Mouse (Mus musculus) heart, postnatal 25 days (tissue): ENCODE measurements at regions not wholly inside any gene's neighbourhood (a gene's known extent, or its start where the extent isn't known, plus 50 kb on each side); places are given as distances from the start of the nearest gene placed in this dataset.

Experiments
- DNase-seq: peaks from one replicate; pipeline ENCODE4 v3.0.0; 2022; ENCODE audit warnings: low spot score
- intact Hi-C: fragments of 180-260 bp; cut with DNase I; formaldehyde crosslinking; loops from one replicate; pipeline ENCODE4 v1.15.1; 2025

GRCm38 (mm10) chr10:66896698-66897622, 199.0 kb upstream of the Jmjd1c start:
- DNase-seq = no peak
- intact Hi-C loops = loop anchor here (5.0 kb wide), 1 partner anchor 40 kb away; no protein-coding TSS in a partner anchor

- DNase-seq = no peak
- intact Hi-C loops = loop anchor here (5.0 to 10.0 kb wide), 2 partner anchors 42 to 955 kb away; no protein-coding TSS in a partner anchor
Observed at GRCm38 (mm10) chr10:66899724-66900123, 196.2 kb upstream of the Jmjd1c start.

GRCm38 (mm10) chr10:66900781-66901180, 195.1 kb upstream of the Jmjd1c start:
- intact Hi-C loops = loop anchor here (10.0 kb wide), 1 partner anchor 954 kb away; no protein-coding TSS in a partner anchor
- DNase-seq = no peak

- no peak for DNase-seq
- intact Hi-C loops = loop anchor here (10.0 kb wide), 1 partner anchor 953 kb away; no protein-coding TSS in a partner anchor
Observed at GRCm38 (mm10) chr10:66901873-66902272, 194.1 kb upstream of the Jmjd1c start.

GRCm38 (mm10) chr10:66904552-66905367, 191.2 kb upstream of the Jmjd1c start:
- no peak for DNase-seq
- intact Hi-C loops = loop anchor here (5.0 to 10.0 kb wide), 3 partner anchors 52 to 950 kb away; no protein-coding TSS in a partner anchor

- intact Hi-C loops = loop anchor here (5.0 to 10.0 kb wide), 3 partner anchors 56 to 947 kb away; no protein-coding TSS in a partner anchor
Observed at GRCm38 (mm10) chr10:66907842-66908241, 188.1 kb upstream of the Jmjd1c start.

GRCm38 (mm10) chr10:66909204-66909889, 186.6 kb upstream of the Jmjd1c start:
- intact Hi-C loops = loop anchor here (1.0 to 10.0 kb wide), 4 partner anchors 57 to 945 kb away; no protein-coding TSS in a partner anchor
- no peak for DNase-seq

More at GRCm38 (mm10) chr10:66907842-66908241, 188.1 kb upstream of the Jmjd1c start:
- no peak for DNase-seq

GRCm38 (mm10) chr10:66909905-66910681, 185.8 kb upstream of the Jmjd1c start:
- no peak for DNase-seq
- intact Hi-C loops = loop anchor here (1.0 to 10.0 kb wide), 8 partner anchors 58 to 945 kb away; no protein-coding TSS in a partner anchor

- intact Hi-C loops = loop anchor here (5.0 kb wide), 4 partner anchors 146 to 296 kb away; no protein-coding TSS in a partner anchor
- DNase-seq = peak; percentile 67
Observed at GRCm38 (mm10) chr10:66911261-66911911, 184.5 kb upstream of the Jmjd1c start.

- intact Hi-C loops = loop anchor here (5.0 kb wide), 4 partner anchors 145 to 295 kb away; no protein-coding TSS in a partner anchor
- DNase-seq = no peak
Observed at GRCm38 (mm10) chr10:66912440-66912839, 183.5 kb upstream of the Jmjd1c start.

- intact Hi-C loops = loop anchor here (5.0 kb wide), 4 partner anchors 144 to 294 kb away; no protein-coding TSS in a partner anchor
- DNase-seq = no peak
Observed at GRCm38 (mm10) chr10:66913187-66913586, 182.7 kb upstream of the Jmjd1c start.

GRCm38 (mm10) chr10:66913627-66914026, 182.3 kb upstream of the Jmjd1c start:
- intact Hi-C loops = loop anchor here (5.0 kb wide), 4 partner anchors 144 to 294 kb away; no protein-coding TSS in a partner anchor
- DNase-seq = no peak

GRCm38 (mm10) chr10:66914288-66914975, 181.5 kb upstream of the Jmjd1c start:
- no peak for DNase-seq
- intact Hi-C loops = loop anchor here (5.0 kb wide), 4 partner anchors 143 to 293 kb away; no protein-coding TSS in a partner anchor

- intact Hi-C loops = no loop called here
- no peak for DNase-seq
Observed at GRCm38 (mm10) chr10:66915801-66916200, 180.1 kb upstream of the Jmjd1c start.

- intact Hi-C loops = no loop called here
- DNase-seq = no peak
Observed at GRCm38 (mm10) chr10:66917725-66918124, 178.2 kb upstream of the Jmjd1c start.

- intact Hi-C loops = no loop called here
- DNase-seq = no peak
Observed at GRCm38 (mm10) chr10:66918713-66919112, 177.2 kb upstream of the Jmjd1c start.
